Mouse (Mus musculus) thymus, postnatal 10 days (tissue): Measurements from ENCODE around the gene Ttc22.

ENCODE experiments used
- DNase-seq, 2 experiments: peaks; one replicate each; pipeline ENCODE4 v3.0.0; 2021; ENCODE audit warnings: low spot score in 2 of 2

The Ttc22 gene

GRCm38 (mm10) chr4:106663956-106664470, 41.8 kb downstream of the Ttc22 start:
- DNase-seq: no peak

GRCm38 (mm10) chr4:106664697-106665096, 42.5 kb downstream of the Ttc22 start:
- no peak for DNase-seq

- no peak for DNase-seq
Measured at GRCm38 (mm10) chr4:106665269-106665668, 43.0 kb downstream of the Ttc22 start.

- DNase-seq: no peak
Measured at GRCm38 (mm10) chr4:106665673-106666072, 43.4 kb downstream of the Ttc22 start.

GRCm38 (mm10) chr4:106666546-106666945, 44.3 kb downstream of the Ttc22 start:
- no peak for DNase-seq

GRCm38 (mm10) chr4:106676749-106677148, 54.5 kb downstream of the Ttc22 start:
- DNase-seq: no peak

GRCm38 (mm10) chr4:106678442-106679118, 56.3 kb downstream of the Ttc22 start, which contains the start of gene Ttc4:
Ttc4 (minus strand) TSS chr4:106678944.
- DNase-seq: peak; percentile 83 to 91

- no peak for DNase-seq
Measured at GRCm38 (mm10) chr4:106679152-106679551, 56.9 kb downstream of the Ttc22 start.

GRCm38 (mm10) chr4:106680955-106681354, 58.7 kb downstream of the Ttc22 start:
- no peak for DNase-seq

- DNase-seq: no peak
Measured at GRCm38 (mm10) chr4:106688636-106689296, 66.5 kb downstream of the Ttc22 start.
